Mouse (Mus musculus) G1E (cell line): ENCODE data around the gene Ces4a.

Experiments used
- CTCF ChIP-seq: IDR thresholded peaks from 2 replicates; pipeline ENCODE4 v1.5.1; 2012; ENCODE audit warnings: low read depth, low read length, inconsistent platforms, mixed read lengths
- GATA1 ChIP-seq: IDR thresholded peaks from 2 replicates; pipeline ENCODE4 v1.6.1; 2012; ENCODE audit warnings: borderline replicate concordance, low read length, inconsistent platforms, mixed read lengths
- GATA2 ChIP-seq: IDR thresholded peaks from 2 replicates; pipeline ENCODE4 v1.6.1; 2012; ENCODE audit warnings: low read depth, low read length, inconsistent platforms, borderline replicate concordance

- TF ChIP-seq CTCF (peak; percentile 90), GATA1 (no peak), GATA2 (no peak)
These were observed 26.0 kb downstream of the Ces4a start for GRCm38 (mm10) chr8:105157555-105157954.
